Mouse (Mus musculus) lung, postnatal 0 days (tissue): Measurements from ENCODE around the gene St8sia1. TPM values are rescaled to one million over a fixed set of nuclear protein-coding genes. Genes with fewer than 3 reads are reported as not detected.
A peak's percentile ranks its signal among the peaks of the same experiment; 100 is the strongest.

ENCODE experiments used
- ATAC-seq: fragments of 200-750 bp; cut with Nextera tagmentation; 2 replicates; pipeline ENCODE4 v1.8.0; 2017; ENCODE audit warnings: moderate library complexity
- DNase-seq: peaks from one replicate; pipeline ENCODE4 v3.0.0-alpha.2; 2016; ENCODE audit warnings: low spot score
- H3K27ac ChIP-seq: fragments of 300-500 bp; sonication (generic); 2 replicates; pipeline ENCODE4 v1.5.1; 2014; ENCODE audit warnings: antibody characterized with exemption, mild to moderate bottlenecking, low read length, mixed read lengths
- H3K27me3 ChIP-seq: fragments of 300-500 bp; sonication (generic); replicated peaks from 2 replicates; pipeline ENCODE4 v1.6.1; 2014; ENCODE audit warnings: low read length, mixed read lengths; ENCODE audit not compliant: insufficient read depth
- H3K36me3 ChIP-seq: fragments of 300-500 bp; sonication (generic); 2 replicates; pipeline ENCODE4 v1.6.1; 2014; ENCODE audit warnings: low read length, mixed read lengths; ENCODE audit not compliant: insufficient read depth
- H3K4me1 ChIP-seq: fragments of 300-500 bp; sonication (generic); 2 replicates; pipeline ENCODE4 v1.6.1; 2014; ENCODE audit warnings: antibody characterized with exemption, low read depth, low read length, mixed read lengths; ENCODE audit not compliant: insufficient read depth
- H3K4me2 ChIP-seq: fragments of 300-500 bp; sonication (generic); replicated peaks from 2 replicates; pipeline ENCODE4 v1.6.1; 2014; ENCODE audit warnings: low read depth, mild to moderate bottlenecking, low read length, moderate library complexity, mixed read lengths
- H3K4me3 ChIP-seq: fragments of 300-500 bp; sonication (generic); 2 replicates; pipeline ENCODE4 v1.5.1; 2014; ENCODE audit warnings: low read depth, low read length
- H3K9ac ChIP-seq: fragments of 300-500 bp; sonication (generic); replicated peaks from 2 replicates; pipeline ENCODE4 v1.6.1; 2014; ENCODE audit warnings: low read depth, mild to moderate bottlenecking
- H3K9me3 ChIP-seq: fragments of 300-500 bp; sonication (generic); 2 replicates; pipeline ENCODE4 v1.6.1; 2016; ENCODE audit warnings: low read length, mixed read lengths
- CTCF ChIP-seq: IDR thresholded peaks from 2 replicates; pipeline ENCODE4 v1.5.1; 2016; ENCODE audit warnings: antibody characterized with exemption, mild to moderate bottlenecking
- EP300 ChIP-seq: IDR thresholded peaks from 2 replicates; pipeline ENCODE4 v1.6.1; 2016; ENCODE audit warnings: antibody characterized with exemption, mild to moderate bottlenecking, control low read depth
- WGBS: fragments of 180-500 bp; shearing (Covaris S2); extraction: QIAGEN DNeasy Blood & Tissue Kit; methylation state at CpG from one replicate; pipeline ENCODE4 v1.1.7; 2014; 5-methylcytosine and 5-hydroxymethylcytosine counted together
- polyA plus RNA-seq: library from polyadenylated mRNA; unstranded; fragments of >200 nt; fragmentation: Nextera tagmentation; extraction: Ambion mirVana; gene quantifications from 2 replicates; pipeline ENCODE4 v1.2.1, GENCODE M21; 2015

Gene St8sia1
- polyA plus RNA-seq, 1 experiment from 2014 or later, result 0.11 TPM

GRCm38 (mm10) chr6:142938549-142939345 lies 25.5 kb downstream of the St8sia1 start:
- DNase-seq (peak; percentile 63), ATAC-seq (peak; percentile 56; the same call in 1 of the 2 replicates)
- Histone ChIP-seq H3K9ac (no peak overlapping the region), H3K36me3 (no peaks in the 10 kb centered on the region), H3K4me1 (no peaks in the 10 kb centered on the region), H3K4me2 (no peak overlapping the region), H3K4me3 (no peak overlapping the region), H3K9me3 (no peaks in the 10 kb centered on the region), H3K27ac (no peak overlapping the region), H3K27me3 (no peaks in the 10 kb centered on the region)
- WGBS, result 50% methylated on average over 9 of the region's 9 CpGs
- no peak for TF ChIP-seq CTCF
- TF ChIP-seq EP300, result no peak

GRCm38 (mm10) chr6:142938074-142938473 lies 26.2 kb downstream of the St8sia1 start:
- Histone ChIP-seq H3K4me3 (no peak overlapping the region), H3K9ac (no peak overlapping the region), H3K4me2 (no peak overlapping the region), H3K36me3 (no peaks in the 10 kb centered on the region), H3K9me3 (no peaks in the 10 kb centered on the region), H3K27ac (no peak overlapping the region), H3K4me1 (no peaks in the 10 kb centered on the region), H3K27me3 (no peaks in the 10 kb centered on the region)
- DNase-seq, result no peak
- TF ChIP-seq EP300, result no peak
- TF ChIP-seq CTCF, result no peak
- ATAC-seq, result no peak

GRCm38 (mm10) chr6:142932582-142932981 lies 31.7 kb downstream of the St8sia1 start:
- no peak for TF ChIP-seq EP300
- TF ChIP-seq CTCF, result no peak
- 53% methylated on average over 6 of the region's 6 CpGs for WGBS
- DNase-seq (no peak), ATAC-seq (no peak)
- Histone ChIP-seq H3K27me3 (no peaks in the 10 kb centered on the region), H3K4me3 (no peak overlapping the region), H3K9me3 (no peaks in the 10 kb centered on the region), H3K4me2 (no peak overlapping the region), H3K9ac (no peak overlapping the region), H3K4me1 (no peaks in the 10 kb centered on the region), H3K27ac (no peak overlapping the region), H3K36me3 (no peaks in the 10 kb centered on the region)

GRCm38 (mm10) chr6:142932144-142932543 lies 32.1 kb downstream of the St8sia1 start:
- H3K9ac ChIP-seq, result no peak overlapping the region
- ATAC-seq (peak; percentile 48; the same call in 1 of the 2 replicates), DNase-seq (no peak)
- H3K27me3 ChIP-seq, result no peaks in the 10 kb centered on the region
- H3K27ac ChIP-seq, result no peak overlapping the region
- no peaks in the 10 kb centered on the region for H3K36me3 ChIP-seq
- H3K4me3 ChIP-seq, result no peak overlapping the region
- H3K4me2 ChIP-seq, result no peak overlapping the region
- H3K9me3 ChIP-seq, result no peaks in the 10 kb centered on the region
- H3K4me1 ChIP-seq, result no peaks in the 10 kb centered on the region
- TF ChIP-seq EP300, result no peak
- TF ChIP-seq CTCF, result no peak
- WGBS, result 55% methylated on average over 9 of the region's 9 CpGs

GRCm38 (mm10) chr6:142928551-142929309 lies 35.5 kb downstream of the St8sia1 start:
- no peaks in the 10 kb centered on the region for H3K27me3 ChIP-seq
- no peak overlapping the region for H3K9ac ChIP-seq
- no peak for DNase-seq
- H3K9me3 ChIP-seq, result no peaks in the 10 kb centered on the region
- WGBS, result 85% methylated on average over 16 of the region's 16 CpGs
- no peak for ATAC-seq
- no peak overlapping the region for H3K4me3 ChIP-seq
- TF ChIP-seq EP300 (no peak), CTCF (no peak)
- H3K27ac ChIP-seq, result no peak overlapping the region
- no peaks in the 10 kb centered on the region for H3K4me1 ChIP-seq
- H3K36me3 ChIP-seq, result no peaks in the 10 kb centered on the region
- H3K4me2 ChIP-seq, result no peak overlapping the region

- Histone ChIP-seq H3K9ac (no peak overlapping the region), H3K4me3 (no peak overlapping the region), H3K27ac (no peak overlapping the region), H3K36me3 (no peaks in the 10 kb centered on the region), H3K4me2 (no peak overlapping the region), H3K9me3 (no peaks in the 10 kb centered on the region), H3K27me3 (no peaks in the 10 kb centered on the region), H3K4me1 (no peaks in the 10 kb centered on the region)
- WGBS, result 88% methylated on average over 9 of the region's 9 CpGs
- no peak for ATAC-seq
- no peak for DNase-seq
- TF ChIP-seq EP300 (no peak), CTCF (no peak)
These were observed 37.2 kb downstream of the St8sia1 start for GRCm38 (mm10) chr6:142926901-142927605.
